Mouse (Mus musculus): ENCODE results near the gene Tab2. TPM values are rescaled to one million over a fixed set of nuclear protein-coding genes. Genes with fewer than 3 reads are reported as not detected.

Gene Tab2
- total RNA-seq, 2 experiments from 2014 or later: 62.7 to 66.0 TPM

Other genes with a start within 250 kb of the Tab2 start
- gene Katna1, start 230.2 kb downstream of the Tab2 start, total RNA-seq (2021): 10 to 100 TPM; 14.1 to 15.0 TPM
- 10 to 100 TPM; 22.5 to 25.0 TPM for gene Ginm1, start 163.4 kb downstream of the Tab2 start, total RNA-seq (2021)
- 10 to 100 TPM; 32.7 to 35.4 TPM for gene Ppil4, start 163.3 kb downstream of the Tab2 start, total RNA-seq (2021)
- under 1 TPM; 0.09 to 0.21 TPM for gene Zc3h12d, start 123.8 kb downstream of the Tab2 start, total RNA-seq (2021)